Mouse (Mus musculus): ENCODE results near the gene Gm14406. TPM values are rescaled to one million over a fixed set of nuclear protein-coding genes. Genes with fewer than 3 reads are reported as not detected.
"Not testable (repeated sequence)": the region's sequence is repeated elsewhere in the genome, so short reads cannot be mapped to it uniquely, and the experiment has no call there.

Gene Gm14406
- total RNA-seq (2015) (not detected in 2 replicates), total RNA-seq (2017) (0.17 TPM in 1 of 2 replicates, not detected in the other)

GRCm38 (mm10) chr2:177577998-177578397 lies at the start of gene Gm14406:
Gene Gm14406, minus strand, starts transcription at chr2:177578210.
- ATAC-seq (replicated peaks; ENCODE audit: poor library complexity) = not testable (repeated sequence)

- ATAC-seq (replicated peaks; ENCODE audit: poor library complexity) = not testable (repeated sequence)
These were observed 2.9 kb downstream of the Gm14406 start for GRCm38 (mm10) chr2:177575141-177575540.

GRCm38 (mm10) chr2:177559365-177559764 lies 18.6 kb downstream of the Gm14406 start:
- ATAC-seq (replicated peaks; ENCODE audit: poor library complexity) = not testable (repeated sequence)

GRCm38 (mm10) chr2:177555261-177555660 lies 22.7 kb downstream of the Gm14406 start:
- not testable (repeated sequence) for ATAC-seq (replicated peaks; ENCODE audit: poor library complexity)

GRCm38 (mm10) chr2:177537717-177538116 lies 40.3 kb downstream of the Gm14406 start:
- not testable (repeated sequence) for ATAC-seq (replicated peaks; ENCODE audit: poor library complexity)

GRCm38 (mm10) chr2:177537141-177537540 lies 40.9 kb downstream of the Gm14406 start:
- not testable (repeated sequence) for ATAC-seq (replicated peaks; ENCODE audit: poor library complexity)

- no peak for ATAC-seq (replicated peaks; ENCODE audit: poor library complexity)
These were observed 42.1 kb downstream of the Gm14406 start for GRCm38 (mm10) chr2:177535876-177536275.

- not testable (repeated sequence) for ATAC-seq (replicated peaks; ENCODE audit: poor library complexity)
These were observed 53.8 kb downstream of the Gm14406 start for GRCm38 (mm10) chr2:177524171-177524570.

- not testable (repeated sequence) for ATAC-seq (replicated peaks; ENCODE audit: poor library complexity)
These were observed 54.3 kb downstream of the Gm14406 start for GRCm38 (mm10) chr2:177523674-177524073.

GRCm38 (mm10) chr2:177523061-177523460 lies 54.9 kb downstream of the Gm14406 start:
- no peak for ATAC-seq (replicated peaks; ENCODE audit: poor library complexity)

- no peak for ATAC-seq (replicated peaks; ENCODE audit: poor library complexity)
These were observed 58.0 kb downstream of the Gm14406 start for GRCm38 (mm10) chr2:177520035-177520434.

Other genes with a start within 250 kb of the Gm14406 start
- 2.6 and 4.9 TPM in 2 replicates for gene Gm14418, start 179.9 kb downstream of the Gm14406 start, total RNA-seq (2015)
- 1.6 and 4.4 TPM in 2 replicates for gene Gm14418, start 179.9 kb downstream of the Gm14406 start, total RNA-seq (2017)
- 9.1 and 11.9 TPM in 2 replicates for gene Zfp970, start 113.5 kb downstream of the Gm14406 start, total RNA-seq (2015)
- gene Zfp970, start 113.5 kb downstream of the Gm14406 start, total RNA-seq (2017) = 11.0 and 12.3 TPM in 2 replicates
- gene Gm14403, start 80.0 kb downstream of the Gm14406 start, total RNA-seq (2015) = 5.8 and 9.2 TPM in 2 replicates
- gene Gm14403, start 80.0 kb downstream of the Gm14406 start, total RNA-seq (2017) = 4.9 and 8.5 TPM in 2 replicates
- 2.2 and 5.4 TPM in 2 replicates for gene Gm14322, start 181.1 kb upstream of the Gm14406 start, total RNA-seq (2015)
- gene Gm14322, start 181.1 kb upstream of the Gm14406 start, total RNA-seq (2017) = 1.5 and 7.8 TPM in 2 replicates